Mouse (Mus musculus): ENCODE results near the gene Mlf2. TPM values are rescaled to one million over a fixed set of nuclear protein-coding genes. Genes with fewer than 3 reads are reported as not detected.

Gene Mlf2
- 2.7 TPM for polyA plus RNA-seq (2014; fragmentation: Illumina TruSeq; extraction: RNeasy Lipid Tissue Mini Kit (QIAGEN cat#74804); ENCODE audit: low read depth, low replicate concordance)

GRCm38 (mm10) chr6:124930754-124931524, at the start of gene Mlf2:
Mlf2 (plus strand) TSS chr6:124931386.

GRCm38 (mm10) chr6:124887986-124888385, 43.2 kb upstream of the Mlf2 start, which contains the start of gene Cd4:
Cd4 (minus strand) TSS chr6:124888221.

GRCm38 (mm10) chr6:124911533-124912218, 19.5 kb upstream of the Mlf2 start, which contains the start of gene Lag3:
Lag3 (minus strand) TSS chr6:124911705.

GRCm38 (mm10) chr6:124919695-124920317, 11.4 kb upstream of the Mlf2 start, which contains the start of gene Ptms:
Ptms (minus strand) TSS chr6:124920103.

GRCm38 (mm10) chr6:124965088-124965719, 34.0 kb downstream of the Mlf2 start, which contains the start of gene Cops7a:
Cops7a (minus strand) TSS chr6:124965538.

Other genes starting within 250 kb of the Mlf2 start
- gene Emg1, start 219.2 kb upstream of the Mlf2 start, polyA plus RNA-seq (2014; fragmentation: Illumina TruSeq; extraction: RNeasy Lipid Tissue Mini Kit (QIAGEN cat#74804); ENCODE audit: low read depth, low replicate concordance) = 15.1 TPM
- 13.8 TPM for gene Phb2, start 219.1 kb upstream of the Mlf2 start, polyA plus RNA-seq (2014; fragmentation: Illumina TruSeq; extraction: RNeasy Lipid Tissue Mini Kit (QIAGEN cat#74804); ENCODE audit: low read depth, low replicate concordance)
- 0.21 TPM for gene Ptpn6, start 192.7 kb upstream of the Mlf2 start, polyA plus RNA-seq (2014; fragmentation: Illumina TruSeq; extraction: RNeasy Lipid Tissue Mini Kit (QIAGEN cat#74804); ENCODE audit: low read depth, low replicate concordance)
- gene Grcc10, start 190.0 kb upstream of the Mlf2 start, polyA plus RNA-seq (2014; fragmentation: Illumina TruSeq; extraction: RNeasy Lipid Tissue Mini Kit (QIAGEN cat#74804); ENCODE audit: low read depth, low replicate concordance) = 9.6 TPM
- gene Gm45234, start 175.4 kb upstream of the Mlf2 start, polyA plus RNA-seq (2014; fragmentation: Illumina TruSeq; extraction: RNeasy Lipid Tissue Mini Kit (QIAGEN cat#74804); ENCODE audit: low read depth, low replicate concordance) = not detected
- gene Atn1, start 174.9 kb upstream of the Mlf2 start, polyA plus RNA-seq (2014; fragmentation: Illumina TruSeq; extraction: RNeasy Lipid Tissue Mini Kit (QIAGEN cat#74804); ENCODE audit: low read depth, low replicate concordance) = 0.17 TPM
- gene Eno2, start 161.7 kb upstream of the Mlf2 start, polyA plus RNA-seq (2014; fragmentation: Illumina TruSeq; extraction: RNeasy Lipid Tissue Mini Kit (QIAGEN cat#74804); ENCODE audit: low read depth, low replicate concordance) = 0.08 TPM
- gene Lrrc23, start 151.7 kb upstream of the Mlf2 start, polyA plus RNA-seq (2014; fragmentation: Illumina TruSeq; extraction: RNeasy Lipid Tissue Mini Kit (QIAGEN cat#74804); ENCODE audit: low read depth, low replicate concordance) = 112 TPM
- 0.45 TPM for gene Spsb2, start 122.7 kb upstream of the Mlf2 start, polyA plus RNA-seq (2014; fragmentation: Illumina TruSeq; extraction: RNeasy Lipid Tissue Mini Kit (QIAGEN cat#74804); ENCODE audit: low read depth, low replicate concordance)
- 41.8 TPM for gene Tpi1, start 117.1 kb upstream of the Mlf2 start, polyA plus RNA-seq (2014; fragmentation: Illumina TruSeq; extraction: RNeasy Lipid Tissue Mini Kit (QIAGEN cat#74804); ENCODE audit: low read depth, low replicate concordance)
- 18.4 TPM for gene Usp5, start 101.9 kb upstream of the Mlf2 start, polyA plus RNA-seq (2014; fragmentation: Illumina TruSeq; extraction: RNeasy Lipid Tissue Mini Kit (QIAGEN cat#74804); ENCODE audit: low read depth, low replicate concordance)
- 62.1 TPM for gene Cdca3, start 101.8 kb upstream of the Mlf2 start, polyA plus RNA-seq (2014; fragmentation: Illumina TruSeq; extraction: RNeasy Lipid Tissue Mini Kit (QIAGEN cat#74804); ENCODE audit: low read depth, low replicate concordance)
- gene Gnb3, start 91.1 kb upstream of the Mlf2 start, polyA plus RNA-seq (2014; fragmentation: Illumina TruSeq; extraction: RNeasy Lipid Tissue Mini Kit (QIAGEN cat#74804); ENCODE audit: low read depth, low replicate concordance) = not detected
- gene P3h3, start 73.6 kb upstream of the Mlf2 start, polyA plus RNA-seq (2014; fragmentation: Illumina TruSeq; extraction: RNeasy Lipid Tissue Mini Kit (QIAGEN cat#74804); ENCODE audit: low read depth, low replicate concordance) = not detected
- gene Gpr162, start 67.4 kb upstream of the Mlf2 start, polyA plus RNA-seq (2014; fragmentation: Illumina TruSeq; extraction: RNeasy Lipid Tissue Mini Kit (QIAGEN cat#74804); ENCODE audit: low read depth, low replicate concordance) = 0.39 TPM
- gene Cd4, start 43.2 kb upstream of the Mlf2 start, polyA plus RNA-seq (2014; fragmentation: Illumina TruSeq; extraction: RNeasy Lipid Tissue Mini Kit (QIAGEN cat#74804); ENCODE audit: low read depth, low replicate concordance) = 0.28 TPM
- not detected for gene Lag3, start 19.7 kb upstream of the Mlf2 start, polyA plus RNA-seq (2014; fragmentation: Illumina TruSeq; extraction: RNeasy Lipid Tissue Mini Kit (QIAGEN cat#74804); ENCODE audit: low read depth, low replicate concordance)
- gene Ptms, start 11.3 kb upstream of the Mlf2 start, polyA plus RNA-seq (2014; fragmentation: Illumina TruSeq; extraction: RNeasy Lipid Tissue Mini Kit (QIAGEN cat#74804); ENCODE audit: low read depth, low replicate concordance) = 19.0 TPM
- gene Cops7a, start 34.2 kb downstream of the Mlf2 start, polyA plus RNA-seq (2014; fragmentation: Illumina TruSeq; extraction: RNeasy Lipid Tissue Mini Kit (QIAGEN cat#74804); ENCODE audit: low read depth, low replicate concordance) = 36.9 TPM
- gene Pianp, start 65.3 kb downstream of the Mlf2 start, polyA plus RNA-seq (2014; fragmentation: Illumina TruSeq; extraction: RNeasy Lipid Tissue Mini Kit (QIAGEN cat#74804); ENCODE audit: low read depth, low replicate concordance) = not detected
- 25.2 TPM for gene Zfp384, start 77.8 kb downstream of the Mlf2 start, polyA plus RNA-seq (2014; fragmentation: Illumina TruSeq; extraction: RNeasy Lipid Tissue Mini Kit (QIAGEN cat#74804); ENCODE audit: low read depth, low replicate concordance)
- gene Ing4, start 108.4 kb downstream of the Mlf2 start, polyA plus RNA-seq (2014; fragmentation: Illumina TruSeq; extraction: RNeasy Lipid Tissue Mini Kit (QIAGEN cat#74804); ENCODE audit: low read depth, low replicate concordance) = 3.7 TPM
- 113 TPM for gene Acrbp, start 118.3 kb downstream of the Mlf2 start, polyA plus RNA-seq (2014; fragmentation: Illumina TruSeq; extraction: RNeasy Lipid Tissue Mini Kit (QIAGEN cat#74804); ENCODE audit: low read depth, low replicate concordance)
- gene Lpar5, start 136.5 kb downstream of the Mlf2 start, polyA plus RNA-seq (2014; fragmentation: Illumina TruSeq; extraction: RNeasy Lipid Tissue Mini Kit (QIAGEN cat#74804); ENCODE audit: low read depth, low replicate concordance) = not detected
- gene Chd4, start 164.6 kb downstream of the Mlf2 start, polyA plus RNA-seq (2014; fragmentation: Illumina TruSeq; extraction: RNeasy Lipid Tissue Mini Kit (QIAGEN cat#74804); ENCODE audit: low read depth, low replicate concordance) = 85.2 TPM
- gene Nop2, start 200.5 kb downstream of the Mlf2 start, polyA plus RNA-seq (2014; fragmentation: Illumina TruSeq; extraction: RNeasy Lipid Tissue Mini Kit (QIAGEN cat#74804); ENCODE audit: low read depth, low replicate concordance) = 3.4 TPM
- 9.8 TPM for gene Iffo1, start 213.9 kb downstream of the Mlf2 start, polyA plus RNA-seq (2014; fragmentation: Illumina TruSeq; extraction: RNeasy Lipid Tissue Mini Kit (QIAGEN cat#74804); ENCODE audit: low read depth, low replicate concordance)
- 17.5 TPM for gene Gapdh, start 235.1 kb downstream of the Mlf2 start, polyA plus RNA-seq (2014; fragmentation: Illumina TruSeq; extraction: RNeasy Lipid Tissue Mini Kit (QIAGEN cat#74804); ENCODE audit: low read depth, low replicate concordance)